Mouse (Mus musculus) ES-Bruce4 (cell line): ENCODE results near the gene Prdm16. TPM values are rescaled to one million over a fixed set of nuclear protein-coding genes. Genes with fewer than 3 reads are reported as not detected.

Source experiments
- H3K27ac ChIP-seq: 2 replicates; pipeline ENCODE4 v1.5.1; 2012; ENCODE audit warnings: low read length, inconsistent platforms; ENCODE audit not compliant: insufficient read depth
- H3K27me3 ChIP-seq: 2 replicates; pipeline ENCODE4 v1.6.1; 2012; ENCODE audit warnings: mild to moderate bottlenecking, low read length, inconsistent platforms; ENCODE audit not compliant: control insufficient read depth, poor library complexity, insufficient read depth, severe bottlenecking
- H3K36me3 ChIP-seq: 2 replicates; pipeline ENCODE4 v1.6.1; 2012; ENCODE audit warnings: inconsistent platforms, mild to moderate bottlenecking, low read length, moderate library complexity; ENCODE audit not compliant: control insufficient read depth, poor library complexity, insufficient read depth, severe bottlenecking
- H3K4me1 ChIP-seq: one replicate; pipeline ENCODE4 v1.8.1; 2011; ENCODE audit warnings: low read length; ENCODE audit not compliant: control insufficient read depth, insufficient read depth
- H3K4me3 ChIP-seq: 2 replicates; pipeline ENCODE4 v1.5.1; 2011; ENCODE audit warnings: low read depth, mild to moderate bottlenecking, low read length
- H3K9ac ChIP-seq: 2 replicates; pipeline ENCODE4 v1.6.1; 2012; ENCODE audit warnings: low read depth, mild to moderate bottlenecking, inconsistent platforms; ENCODE audit not compliant: poor library complexity, severe bottlenecking
- H3K9me3 ChIP-seq: replicated peaks from 2 replicates; pipeline ENCODE4 v1.6.1; 2012; ENCODE audit warnings: mild to moderate bottlenecking, low read length, inconsistent platforms; ENCODE audit not compliant: control insufficient read depth, poor library complexity, insufficient read depth, severe bottlenecking
- CTCF ChIP-seq: IDR thresholded peaks from one replicate; pipeline ENCODE4 v1.8.1; 2011; ENCODE audit warnings: low read depth, low read length
- EP300 ChIP-seq: IDR thresholded peaks from 2 replicates; pipeline ENCODE4 v1.6.1; 2011; ENCODE audit warnings: low read depth, low read length; ENCODE audit not compliant: insufficient read depth
- POLR2A ChIP-seq: IDR thresholded peaks from one replicate; pipeline ENCODE4 v1.8.1; 2011; ENCODE audit warnings: low read length; ENCODE audit not compliant: insufficient read depth
- polyA plus RNA-seq: library from polyadenylated mRNA; stranded (reverse); fragments of >200 nt; gene quantifications from 2 replicates; pipeline ENCODE4 v1.2.4, GENCODE M21; 2011; ENCODE audit warnings: low read depth; ENCODE audit not compliant: missing spikeins, insufficient read depth, insufficient read length

Prdm16 gene
- polyA plus RNA-seq, 1 experiment, result 3.1 TPM

- no peaks in the 10 kb centered on the region for H3K4me1 ChIP-seq
- H3K27ac ChIP-seq, result no peak overlapping the region
- TF ChIP-seq EP300 (no peak), CTCF (no peak), POLR2A (no peak)
- H3K27me3 ChIP-seq, result no peaks in the 10 kb centered on the region
- H3K9ac ChIP-seq, result no peak overlapping the region
- H3K36me3 ChIP-seq, result no peaks in the 10 kb centered on the region
- H3K4me3 ChIP-seq, result no peak overlapping the region
- no peaks in the 10 kb centered on the region for H3K9me3 ChIP-seq
These were observed 214.2 kb downstream of the Prdm16 start for GRCm38 (mm10) chr4:154422431-154422913.

GRCm38 (mm10) chr4:154420749-154421148 is 215.9 kb downstream of the Prdm16 start:
- no peak overlapping the region for H3K4me3 ChIP-seq
- TF ChIP-seq EP300 (no peak), POLR2A (no peak), CTCF (no peak)
- no peaks in the 10 kb centered on the region for H3K27me3 ChIP-seq
- no peak overlapping the region for H3K27ac ChIP-seq
- H3K4me1 ChIP-seq, result no peaks in the 10 kb centered on the region
- H3K36me3 ChIP-seq, result no peaks in the 10 kb centered on the region
- no peaks in the 10 kb centered on the region for H3K9me3 ChIP-seq
- H3K9ac ChIP-seq, result no peak overlapping the region

GRCm38 (mm10) chr4:154419766-154420165 is 216.9 kb downstream of the Prdm16 start:
- no peak overlapping the region for H3K4me3 ChIP-seq
- no peaks in the 10 kb centered on the region for H3K27me3 ChIP-seq
- TF ChIP-seq CTCF (no peak), POLR2A (no peak), EP300 (no peak)
- H3K9me3 ChIP-seq, result no peaks in the 10 kb centered on the region
- no peak overlapping the region for H3K27ac ChIP-seq
- H3K4me1 ChIP-seq, result no peaks in the 10 kb centered on the region
- H3K9ac ChIP-seq, result no peak overlapping the region
- no peaks in the 10 kb centered on the region for H3K36me3 ChIP-seq

- H3K27ac ChIP-seq, result no peak overlapping the region
- TF ChIP-seq POLR2A (no peak), CTCF (peak; percentile 51)
- no peaks in the 10 kb centered on the region for H3K4me1 ChIP-seq
- no peaks in the 10 kb centered on the region for H3K36me3 ChIP-seq
- H3K9ac ChIP-seq, result no peak overlapping the region
- H3K4me3 ChIP-seq, result no peak overlapping the region
- H3K27me3 ChIP-seq, result no peaks in the 10 kb centered on the region
- H3K9me3 ChIP-seq, result no peaks in the 10 kb centered on the region
These were observed 217.7 kb downstream of the Prdm16 start for GRCm38 (mm10) chr4:154418993-154419392.

GRCm38 (mm10) chr4:154418327-154418744 is 218.3 kb downstream of the Prdm16 start:
- no peak overlapping the region for H3K9ac ChIP-seq
- H3K27ac ChIP-seq, result no peak overlapping the region
- H3K4me3 ChIP-seq, result no peak overlapping the region
- no peaks in the 10 kb centered on the region for H3K9me3 ChIP-seq
- no peak for TF ChIP-seq POLR2A
- H3K4me1 ChIP-seq, result no peaks in the 10 kb centered on the region
- H3K36me3 ChIP-seq, result no peaks in the 10 kb centered on the region
- H3K27me3 ChIP-seq, result no peaks in the 10 kb centered on the region

- no peak overlapping the region for H3K9ac ChIP-seq
- H3K27me3 ChIP-seq, result no peaks in the 10 kb centered on the region
- no peaks in the 10 kb centered on the region for H3K9me3 ChIP-seq
- no peak for TF ChIP-seq CTCF
- no peak for TF ChIP-seq POLR2A
- TF ChIP-seq EP300, result no peak
- no peak overlapping the region for H3K27ac ChIP-seq
- H3K4me3 ChIP-seq, result no peak overlapping the region
- H3K4me1 ChIP-seq, result no peaks in the 10 kb centered on the region
- no peaks in the 10 kb centered on the region for H3K36me3 ChIP-seq
These were observed 219.9 kb downstream of the Prdm16 start for GRCm38 (mm10) chr4:154416728-154417127.

- no peaks in the 10 kb centered on the region for H3K9me3 ChIP-seq
- no peaks in the 10 kb centered on the region for H3K36me3 ChIP-seq
- H3K9ac ChIP-seq, result no peak overlapping the region
- H3K4me1 ChIP-seq, result no peaks in the 10 kb centered on the region
- TF ChIP-seq EP300 (no peak), POLR2A (no peak)
- no peaks in the 10 kb centered on the region for H3K27me3 ChIP-seq
- no peak overlapping the region for H3K4me3 ChIP-seq
- no peak overlapping the region for H3K27ac ChIP-seq
These were observed 221.8 kb downstream of the Prdm16 start for GRCm38 (mm10) chr4:154414885-154415284.
